In genomic region chr4:116182745-116183144, GRCm38 (mm10) we compare ENCODE assay signal across 9 mouse cellular contexts. TPM values are rescaled to one million over a fixed set of nuclear protein-coding genes. Genes with fewer than 3 reads are reported as not detected.
DNase-seq lines count a peak whose midpoint lies in the region; ATAC-seq and TF ChIP-seq lines count a peak whose summit lies in the region.
"Had no signal": no experiment of that assay in that cellular context is flagged by ENCODE, and none has a peak within 500 bp of the region (broad histone marks: within the 10 kb centered on the region; RNA-seq: fewer than 3 reads in every experiment).

No protein-coding gene starts in this region.

- DNase-seq in ES-E14 (ENCODE audit: low read depth, low spot score): no peak
- peak; percentile 28 for DNase-seq in hindbrain, embryonic 14.5 days (ENCODE audit: low spot score)
- peak; percentile 48 for DNase-seq in lung, postnatal 0 days (ENCODE audit: low spot score)
- DNase-seq in frontal cortex, postnatal 10 days (ENCODE audit: low spot score in 2 of 2): no peak
- DNase-seq in right cerebral cortex, adult 2 months (ENCODE audit: low spot score in 2 of 2): no peak

- H3K9ac ChIP-seq in ES-E14 (ENCODE audit: insufficient read depth, low read depth, low read length, poor library complexity, severe bottlenecking): peak overlapping the region; percentile 21; the same call in 1 of the 2 replicates
- no peak overlapping the region for H3K9ac ChIP-seq in forebrain, embryonic 15.5 days (replicated peaks)
- no peak overlapping the region for H3K9ac ChIP-seq in hindbrain, embryonic 14.5 days
- no peak overlapping the region for H3K9ac ChIP-seq in lung, postnatal 0 days (replicated peaks; ENCODE audit: low read depth)
- no peak overlapping the region for H3K9ac ChIP-seq in liver, embryonic 12.5 days

- no peak overlapping the region for H3K27ac ChIP-seq in ES-E14 (ENCODE audit: insufficient read depth, low read depth, low read length, poor library complexity, severe bottlenecking)
- H3K27ac ChIP-seq in brown adipose tissue, adult 24 weeks (replicated peaks; ENCODE audit: low read depth, low read length): peak overlapping the region; percentile 99
- H3K27ac ChIP-seq in forebrain, embryonic 15.5 days (replicated peaks): no peak overlapping the region
- H3K27ac ChIP-seq in hindbrain, embryonic 14.5 days: no peak overlapping the region
- H3K27ac ChIP-seq in lung, postnatal 0 days (ENCODE audit: low read length): peak overlapping the region; percentile 45; the same call in 1 of the 2 replicates
- H3K27ac ChIP-seq in liver, embryonic 12.5 days: no peak overlapping the region
- H3K27ac ChIP-seq: macrophage had no signal

- TF ChIP-seq EP300 in lung, postnatal 0 days (IDR thresholded peaks at IDR 0.05): peak; percentile 57

- TF ChIP-seq CTCF in lung, postnatal 0 days (IDR thresholded peaks at IDR 0.05): no peak

- in situ Hi-C loops in ES-E14 (cut with MboI; ENCODE audit: low sequenced_read_pairs in 2 of 2, unreplicated experiment in 2 of 2): no loop called here

- H3K4me3 ChIP-seq in ES-E14 (ENCODE audit: insufficient read depth in 1 of 2, low read depth in 1 of 2, low read length in 2 of 2, poor library complexity in 1 of 2, severe bottlenecking in 1 of 2): peak overlapping the region in 1 of 2 experiments; percentile 80; a peak in 3 of 4 replicates
- peak overlapping the region; percentile 43 for H3K4me3 ChIP-seq in brown adipose tissue, adult 24 weeks (ENCODE audit: insufficient read depth, low read depth, low read length)
- H3K4me3 ChIP-seq in forebrain, embryonic 15.5 days: no peak overlapping the region
- H3K4me3 ChIP-seq in hindbrain, embryonic 14.5 days (replicated peaks; ENCODE audit: low read length): no peak overlapping the region
- H3K4me3 ChIP-seq in lung, postnatal 0 days (ENCODE audit: low read depth, low read length): no peak overlapping the region
- no peak overlapping the region for H3K4me3 ChIP-seq in liver, embryonic 12.5 days

- no peaks in the 10 kb centered on the region for H3K27me3 ChIP-seq in forebrain, embryonic 15.5 days
- H3K27me3 ChIP-seq in hindbrain, embryonic 14.5 days (ENCODE audit: control insufficient read depth, insufficient read depth, low read length): no peaks in the 10 kb centered on the region
- H3K27me3 ChIP-seq in lung, postnatal 0 days (replicated peaks; ENCODE audit: insufficient read depth, low read length): no peaks in the 10 kb centered on the region
- H3K27me3 ChIP-seq in liver, embryonic 12.5 days (replicated peaks): peaks cover 54% of the 10 kb centered on the region

- ATAC-seq in forebrain, embryonic 15.5 days (replicated peaks): no peak
- no peak for ATAC-seq in hindbrain, embryonic 14.5 days (ENCODE audit: low FRiP score)
- peak; percentile 84 for ATAC-seq in lung, postnatal 0 days
- no peak for ATAC-seq in liver, embryonic 12.5 days

- H3K4me1 ChIP-seq in ES-E14 (ENCODE audit: control insufficient read depth in 2 of 2, insufficient read depth in 2 of 2, low read length in 2 of 2, poor library complexity in 1 of 2): peaks cover 8% of the 10 kb centered on the region in 2 experiments; a peak in 2 of 4 replicates
- peaks cover 16% of the 10 kb centered on the region; the same call in 1 of the 2 replicates for H3K4me1 ChIP-seq in brown adipose tissue, adult 24 weeks (ENCODE audit: control insufficient read depth, insufficient read depth, insufficient read length, low read length)
- H3K4me1 ChIP-seq in forebrain, embryonic 15.5 days: 0 out of 2 replicates have a peak, but pooled peaks cover 4% of the 10 kb centered on the region
- H3K4me1 ChIP-seq in hindbrain, embryonic 14.5 days (replicated peaks; ENCODE audit: control insufficient read depth, insufficient read depth, low read length): 0 out of 2 replicates have a peak, but pooled peaks cover 2% of the 10 kb centered on the region
- H3K4me1 ChIP-seq in lung, postnatal 0 days (ENCODE audit: insufficient read depth, low read depth, low read length): peaks cover 4% of the 10 kb centered on the region; the same call in 1 of the 2 replicates
- peaks cover 3% of the 10 kb centered on the region; the same call in 1 of the 2 replicates for H3K4me1 ChIP-seq in liver, embryonic 12.5 days

- H3K36me3 ChIP-seq in ES-E14 (ENCODE audit: control insufficient read depth, insufficient read depth, low read length, poor library complexity, severe bottlenecking): no peaks in the 10 kb centered on the region
- no peaks in the 10 kb centered on the region for H3K36me3 ChIP-seq in forebrain, embryonic 15.5 days
- no peaks in the 10 kb centered on the region for H3K36me3 ChIP-seq in hindbrain, embryonic 14.5 days (replicated peaks; ENCODE audit: control insufficient read depth, insufficient read depth)
- H3K36me3 ChIP-seq in lung, postnatal 0 days (ENCODE audit: insufficient read depth, low read length): no peaks in the 10 kb centered on the region
- no peaks in the 10 kb centered on the region for H3K36me3 ChIP-seq in liver, embryonic 12.5 days

- peak overlapping the region; percentile 21 for H3K4me2 ChIP-seq in forebrain, embryonic 15.5 days (replicated peaks)
- peak overlapping the region; percentile 33 for H3K4me2 ChIP-seq in hindbrain, embryonic 14.5 days (replicated peaks)
- H3K4me2 ChIP-seq in lung, postnatal 0 days (replicated peaks; ENCODE audit: low read depth, low read length): peak overlapping the region; percentile 44; the same call in 1 of the 2 replicates
- no peak overlapping the region for H3K4me2 ChIP-seq in liver, embryonic 12.5 days

- H3K9me3 ChIP-seq in ES-E14 (ENCODE audit: control insufficient read depth, insufficient read depth, low read depth, low read length): no peaks in the 10 kb centered on the region
- no peaks in the 10 kb centered on the region for H3K9me3 ChIP-seq in forebrain, embryonic 15.5 days
- H3K9me3 ChIP-seq in hindbrain, embryonic 14.5 days (ENCODE audit: control insufficient read depth, low read length): no peaks in the 10 kb centered on the region
- no peaks in the 10 kb centered on the region for H3K9me3 ChIP-seq in lung, postnatal 0 days (ENCODE audit: low read length)
- no peaks in the 10 kb centered on the region for H3K9me3 ChIP-seq in liver, embryonic 12.5 days (replicated peaks)

- WGBS in forebrain, embryonic 15.5 days: 5% methylated on average over 12 of the region's 12 CpGs
- 6% methylated on average over 12 of the region's 12 CpGs for WGBS in hindbrain, embryonic 14.5 days
- WGBS in lung, postnatal 0 days: 8% methylated on average over 12 of the region's 12 CpGs
- 16% methylated on average over 12 of the region's 12 CpGs for WGBS in liver, embryonic 12.5 days (ENCODE audit: insufficient replicate concordance)

TF ChIP-seq in ES-E14, 5 proteins besides CTCF, POLR2A, EP300 and RAD21 (continues in another document):
- TF ChIP-seq HCFC1 (IDR thresholded peaks at IDR 0.05; ENCODE audit: borderline replicate concordance, insufficient read depth, low read length) (no peak), CHD2 (IDR thresholded peaks at IDR 0.05; ENCODE audit: low read depth, low read length) (no peak), ZNF384 (IDR thresholded peaks at IDR 0.05; ENCODE audit: low read depth, low read length) (no peak), MAFK (IDR thresholded peaks at IDR 0.05; ENCODE audit: insufficient read depth, low read depth, low read length) (no peak)

RNA-seq across cellular contexts. Expression of gene Gm49337, which starts 9.6 kb away (rescaled TPM):
- total RNA-seq in ES-E14 (2012; rRNA removed): 0.69 and 1.0 TPM in 2 replicates
- not detected in 2 replicates for polyA plus RNA-seq in brown adipose tissue, adult 24 weeks (2012; ENCODE audit: insufficient read depth, insufficient read length, missing spikeins)
- not detected in 2 replicates for polyA plus RNA-seq in forebrain, embryonic 15.5 days (2015; fragmentation: Nextera tagmentation; extraction: Ambion mirVana)
- polyA plus RNA-seq in hindbrain, embryonic 14.5 days (2014; fragmentation: Nextera tagmentation; extraction: Ambion mirVana): not detected in 2 replicates
- polyA plus RNA-seq in lung, postnatal 0 days (2015; fragmentation: Nextera tagmentation; extraction: Ambion mirVana): not detected in 2 replicates
- not detected in 2 replicates for polyA plus RNA-seq in liver, embryonic 12.5 days (2016; fragmentation: Nextera tagmentation; extraction: Ambion mirVana)
- polyA plus RNA-seq: macrophage had no signal

RNA-seq across cellular contexts. Expression of gene 1700042G07Rik, which starts 9.6 kb away (rescaled TPM):
- not detected in 2 replicates for total RNA-seq in ES-E14 (2012; rRNA removed)
- polyA plus RNA-seq in brown adipose tissue, adult 24 weeks (2012; ENCODE audit: insufficient read depth, insufficient read length, missing spikeins): not detected in 2 replicates
- polyA plus RNA-seq in forebrain, embryonic 15.5 days (2015; fragmentation: Nextera tagmentation; extraction: Ambion mirVana): not detected in 2 replicates
- not detected in 2 replicates for polyA plus RNA-seq in hindbrain, embryonic 14.5 days (2014; fragmentation: Nextera tagmentation; extraction: Ambion mirVana)
- not detected in 2 replicates for polyA plus RNA-seq in lung, postnatal 0 days (2015; fragmentation: Nextera tagmentation; extraction: Ambion mirVana)
- polyA plus RNA-seq in liver, embryonic 12.5 days (2016; fragmentation: Nextera tagmentation; extraction: Ambion mirVana): not detected in 2 replicates
- polyA plus RNA-seq: macrophage had no signal

RNA-seq across cellular contexts. Expression of gene Tspan1, which starts 15.3 kb away (rescaled TPM):
- total RNA-seq in ES-E14 (2012; rRNA removed): 1.7 and 3.0 TPM in 2 replicates
- not detected in 2 replicates for polyA plus RNA-seq in brown adipose tissue, adult 24 weeks (2012; ENCODE audit: insufficient read depth, insufficient read length, missing spikeins)
- polyA plus RNA-seq in forebrain, embryonic 15.5 days (2015; fragmentation: Nextera tagmentation; extraction: Ambion mirVana): 0.28 TPM in 1 of 2 replicates, not detected in the other
- 0.21 TPM in 2 replicates for polyA plus RNA-seq in hindbrain, embryonic 14.5 days (2014; fragmentation: Nextera tagmentation; extraction: Ambion mirVana)
- polyA plus RNA-seq in lung, postnatal 0 days (2015; fragmentation: Nextera tagmentation; extraction: Ambion mirVana): 118 and 131 TPM in 2 replicates
- polyA plus RNA-seq in liver, embryonic 12.5 days (2016; fragmentation: Nextera tagmentation; extraction: Ambion mirVana): not detected in 2 replicates
- polyA plus RNA-seq: macrophage had no signal

RNA-seq across cellular contexts. Expression of gene Lurap1, which starts 31.6 kb away (rescaled TPM):
- 0.49 and 0.95 TPM in 2 replicates for total RNA-seq in ES-E14 (2012; rRNA removed)
- 17.5 and 22.9 TPM in 2 replicates for polyA plus RNA-seq in brown adipose tissue, adult 24 weeks (2012; ENCODE audit: insufficient read depth, insufficient read length, missing spikeins)
- polyA plus RNA-seq in forebrain, embryonic 15.5 days (2015; fragmentation: Nextera tagmentation; extraction: Ambion mirVana): 2.4 TPM in 2 replicates
- 2.7 and 3.2 TPM in 2 replicates for polyA plus RNA-seq in hindbrain, embryonic 14.5 days (2014; fragmentation: Nextera tagmentation; extraction: Ambion mirVana)
- polyA plus RNA-seq in lung, postnatal 0 days (2015; fragmentation: Nextera tagmentation; extraction: Ambion mirVana): 2.6 and 2.8 TPM in 2 replicates
- 0.44 and 0.53 TPM in 2 replicates for polyA plus RNA-seq in liver, embryonic 12.5 days (2016; fragmentation: Nextera tagmentation; extraction: Ambion mirVana)

RNA-seq across cellular contexts. Expression of gene Pik3r3, which starts 38.7 kb away (rescaled TPM):
- total RNA-seq in ES-E14 (2012; rRNA removed): 5.4 and 7.8 TPM in 2 replicates
- polyA plus RNA-seq in brown adipose tissue, adult 24 weeks (2012; ENCODE audit: insufficient read depth, insufficient read length, missing spikeins): 3.0 and 4.6 TPM in 2 replicates
- 80.2 and 81.1 TPM in 2 replicates for polyA plus RNA-seq in forebrain, embryonic 15.5 days (2015; fragmentation: Nextera tagmentation; extraction: Ambion mirVana)
- polyA plus RNA-seq in hindbrain, embryonic 14.5 days (2014; fragmentation: Nextera tagmentation; extraction: Ambion mirVana): 66.3 and 69.0 TPM in 2 replicates
- 10.0 and 11.7 TPM in 2 replicates for polyA plus RNA-seq in lung, postnatal 0 days (2015; fragmentation: Nextera tagmentation; extraction: Ambion mirVana)
- 2.2 and 2.7 TPM in 2 replicates for polyA plus RNA-seq in liver, embryonic 12.5 days (2016; fragmentation: Nextera tagmentation; extraction: Ambion mirVana)

Comparison
In these comparisons a context has a peak if more than half of its experiments do, and no peak if none do; other contexts are left out.
1. DNase-seq: peak in hindbrain, embryonic 14.5 days (single experiment) and lung, postnatal 0 days (single experiment); none in ES-E14 (single experiment), frontal cortex, postnatal 10 days (0 of 2) and right cerebral cortex, adult 2 months (0 of 2).
2. H3K27ac ChIP-seq: peak in brown adipose tissue, adult 24 weeks (single experiment) and lung, postnatal 0 days (single experiment); none in ES-E14 (single experiment), forebrain, embryonic 15.5 days (single experiment), hindbrain, embryonic 14.5 days (single experiment) and liver, embryonic 12.5 days (single experiment).
3. RNA of gene Tspan1, which starts 15.3 kb away (polyA plus RNA-seq): 118 to 131 TPM in lung, postnatal 0 days; 0.28 TPM in forebrain, embryonic 15.5 days, 0.21 TPM in hindbrain, embryonic 14.5 days, not detected in brown adipose tissue, adult 24 weeks and not detected in liver, embryonic 12.5 days; every median in the first group is over 10 times any median in the second.